Comparison of ENCODE assay signal across 27 mouse cellular contexts in the genomic region with DNA sequence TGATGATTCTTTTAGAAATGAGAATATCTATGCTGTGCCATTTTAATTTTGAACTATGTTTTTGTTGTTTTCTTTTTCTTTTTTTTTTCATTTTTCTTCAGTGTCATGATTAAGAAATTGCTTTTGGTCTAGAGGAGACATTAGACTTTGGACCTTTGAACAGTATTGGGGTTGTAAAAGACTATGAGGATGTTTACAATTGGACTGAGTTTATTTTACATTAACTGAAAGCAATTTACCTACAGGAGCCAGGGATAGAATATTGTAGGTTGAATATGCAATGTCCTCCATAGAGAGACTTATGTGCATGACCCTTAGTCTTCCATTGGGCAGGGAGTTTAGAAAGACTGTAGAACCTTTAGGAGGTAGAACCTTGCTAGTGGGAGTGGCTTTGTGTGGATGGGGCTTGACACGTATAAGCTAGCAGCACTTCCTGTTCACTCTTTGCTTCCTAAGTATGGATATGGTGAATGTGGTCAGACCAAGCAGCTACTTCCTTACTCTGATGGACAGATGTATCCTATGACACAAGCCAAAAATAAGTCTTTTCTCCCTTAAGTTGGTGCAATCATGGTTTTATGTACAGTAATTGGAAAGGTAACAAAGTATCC.
DNase-seq lines count a peak whose midpoint lies in the region; ATAC-seq and TF ChIP-seq lines count a peak whose summit lies in the region.
"Had no signal": no experiment of that assay in that cellular context is flagged by ENCODE, and none has a peak within 500 bp of the region (broad histone marks: within the 10 kb centered on the region; RNA-seq: fewer than 3 reads in every experiment).

No protein-coding gene starts in this region.

- no peaks in the 10 kb centered on the region for H3K27me3 ChIP-seq in intestine, postnatal 0 days (replicated peaks; ENCODE audit: control insufficient read depth, insufficient read depth, low read length)
- H3K27me3 ChIP-seq: embryonic facial prominence, embryonic 13.5 days; forebrain, embryonic 12.5 days; forebrain, embryonic 15.5 days; hindbrain, embryonic 13.5 days had no signal

- no peak for TF ChIP-seq CTCF in intestine, postnatal 0 days (IDR thresholded peaks at IDR 0.05; ENCODE audit: low read depth)

- no peaks in the 10 kb centered on the region for H3K9me3 ChIP-seq in intestine, postnatal 0 days (ENCODE audit: control insufficient read depth)
- H3K9me3 ChIP-seq: embryonic facial prominence, embryonic 10.5 days; embryonic facial prominence, embryonic 13.5 days; forebrain, embryonic 12.5 days; forebrain, embryonic 15.5 days; hindbrain, embryonic 10.5 days; hindbrain, embryonic 13.5 days had no signal

- 33% methylated on average over 1 of the region's 1 CpGs for WGBS in intestine, postnatal 0 days

- no peak overlapping the region for H3K9ac ChIP-seq in intestine, postnatal 0 days (ENCODE audit: low read depth, low read length)
- H3K9ac ChIP-seq: embryonic facial prominence, embryonic 13.5 days; forebrain, embryonic 12.5 days; forebrain, embryonic 15.5 days; hindbrain, embryonic 13.5 days had no signal

- peak; percentile 97 for ATAC-seq in common myeloid progenitor, adult 5-6 weeks (replicated peaks; ENCODE audit: low read depth, poor library complexity, severe bottlenecking)
- ATAC-seq in hematopoietic stem cell, adult 5-6 weeks (replicated peaks in 1 of 2; ENCODE audit: insufficient read depth in 1 of 2, low FRiP score in 2 of 2, low TSS enrichment in 1 of 2, low read depth in 1 of 2, poor library complexity in 2 of 2, severe bottlenecking in 2 of 2) = peak; percentile 80 to 92
- peak; percentile 93 for ATAC-seq in intestine, postnatal 0 days
- peak; percentile 94 for ATAC-seq in megakaryocyte progenitor cell, adult 5-6 weeks (replicated peaks; ENCODE audit: poor library complexity)
- ATAC-seq: activated CD4-positive, CD25-positive, alpha-beta regulatory T cell, adult 4 months; forebrain, embryonic 15.5 days; hindbrain, embryonic 16.5 days had no signal

- H3K4me1 ChIP-seq in intestine, postnatal 0 days (replicated peaks; ENCODE audit: control insufficient read depth, insufficient read depth, low read length) = no peaks in the 10 kb centered on the region
- H3K4me1 ChIP-seq: embryonic facial prominence, embryonic 10.5 days; embryonic facial prominence, embryonic 13.5 days; forebrain, embryonic 12.5 days; forebrain, embryonic 15.5 days; hindbrain, embryonic 10.5 days; hindbrain, embryonic 13.5 days had no signal

- H3K4me3 ChIP-seq in intestine, postnatal 0 days (ENCODE audit: low read depth, low read length) = no peak overlapping the region
- H3K4me3 ChIP-seq: embryonic facial prominence, embryonic 10.5 days; embryonic facial prominence, embryonic 13.5 days; erythroblast, embryonic 14.5 days; forebrain, embryonic 12.5 days; forebrain, embryonic 15.5 days; gastrocnemius, adult 2 months; heart, adult 2 months; hindbrain, embryonic 10.5 days; hindbrain, embryonic 13.5 days had no signal

- no peak for DNase-seq in thymus, postnatal 4 days
- no peak for DNase-seq in frontal cortex, postnatal 36 days (ENCODE audit: low spot score in 2 of 2)
- no peak for DNase-seq in heart, adult 11 months
- DNase-seq: adrenal gland, postnatal 10 days; adrenal gland, postnatal 36 days; cerebellum, adult 18-20 months; cerebellum, adult 9-10 months; cerebellum, postnatal 14 days; embryo, embryonic 11 days; gastrocnemius, adult 2 months; gastrocnemius, postnatal 14 days; heart, adult 2 months; kidney, adult 11 months had no signal

- no peaks in the 10 kb centered on the region for H3K36me3 ChIP-seq in intestine, postnatal 0 days (ENCODE audit: control insufficient read depth, insufficient read depth)
- H3K36me3 ChIP-seq: embryonic facial prominence, embryonic 10.5 days; embryonic facial prominence, embryonic 13.5 days; forebrain, embryonic 12.5 days; forebrain, embryonic 15.5 days; hindbrain, embryonic 10.5 days; hindbrain, embryonic 13.5 days had no signal

- no peak overlapping the region for H3K27ac ChIP-seq in intestine, postnatal 0 days (ENCODE audit: low read depth, low read length)
- H3K27ac ChIP-seq: embryonic facial prominence, embryonic 10.5 days; embryonic facial prominence, embryonic 13.5 days; forebrain, embryonic 12.5 days; forebrain, embryonic 15.5 days; gastrocnemius, adult 2 months; heart, adult 2 months; hindbrain, embryonic 10.5 days; hindbrain, embryonic 13.5 days had no signal

- H3K4me2 ChIP-seq in intestine, postnatal 0 days (replicated peaks; ENCODE audit: low read depth) = no peak overlapping the region
- H3K4me2 ChIP-seq: embryonic facial prominence, embryonic 13.5 days; forebrain, embryonic 12.5 days; forebrain, embryonic 15.5 days; heart, embryonic 11.5 days; hindbrain, embryonic 13.5 days had no signal
